Mouse (Mus musculus) right cerebral cortex, postnatal 25 days (tissue): Measurements from ENCODE around the gene D630003M21Rik.

Experiments
- DNase-seq: peaks from one replicate; pipeline ENCODE4 v3.0.0; 2022

Gene D630003M21Rik

GRCm38 (mm10) chr2:158138778-158139177 lies 90.2 kb downstream of the D630003M21Rik start:
- no peak for DNase-seq

- DNase-seq, result no peak
Observed at GRCm38 (mm10) chr2:158137771-158138170, 91.3 kb downstream of the D630003M21Rik start.

- DNase-seq, result no peak
Observed at GRCm38 (mm10) chr2:158136205-158136604, 92.8 kb downstream of the D630003M21Rik start.

- DNase-seq, result no peak
Observed at GRCm38 (mm10) chr2:158133050-158133449, 96.0 kb downstream of the D630003M21Rik start.
